Mouse (Mus musculus) MEL (cell line): ENCODE data around the gene Ppp2r5e. TPM values are rescaled to one million over a fixed set of nuclear protein-coding genes. Genes with fewer than 3 reads are reported as not detected.

Experiments
- DNase-seq: peaks from one replicate; pipeline ENCODE4 v3.0.0; 2011; ENCODE audit warnings: low read depth, low spot score
- H3K27ac ChIP-seq: 2 replicates; pipeline ENCODE4 v1.5.1; 2012; ENCODE audit warnings: low read depth, mild to moderate bottlenecking, control low read depth, low read length, moderate library complexity; ENCODE audit not compliant: control insufficient read depth
- H3K27me3 ChIP-seq, 2 experiments: fragments of 150-350 bp in 1 of 2; sonication (generic) in 1 of 2; 2 replicates each; pipeline ENCODE4 v1.6.1; 2012; ENCODE audit warnings: low read length in 2 of 2, mild to moderate bottlenecking in 2 of 2, improper control_type of control experiment in 1 of 2, moderate library complexity in 1 of 2; ENCODE audit not compliant: insufficient read depth in 2 of 2, control insufficient read depth in 1 of 2
- H3K36me3 ChIP-seq, 2 experiments: 2 replicates each; pipeline ENCODE4 v1.6.1; 2012 to 2014; ENCODE audit warnings: low read length in 2 of 2, improper control_type of control experiment in 1 of 2, inconsistent platforms in 1 of 2, mild to moderate bottlenecking in 1 of 2; ENCODE audit not compliant: insufficient read depth in 2 of 2, control insufficient read depth in 1 of 2
- H3K4me1 ChIP-seq, 2 experiments: fragments of 150-350 bp in 1 of 2; sonication (generic) in 1 of 2; 2 replicates each; pipeline ENCODE4 v1.6.1; 2012; ENCODE audit warnings: low read length in 2 of 2, improper control_type of control experiment in 1 of 2, mild to moderate bottlenecking in 1 of 2; ENCODE audit not compliant: insufficient read depth in 2 of 2, control insufficient read depth in 1 of 2
- H3K4me3 ChIP-seq, 2 experiments: fragments of 150-350 bp in 1 of 2; sonication (generic) in 1 of 2; 2 replicates each; pipeline ENCODE4 v1.5.1; 2012; ENCODE audit warnings: low read depth in 2 of 2, low read length in 2 of 2, mild to moderate bottlenecking in 2 of 2, moderate library complexity in 2 of 2, control low read depth in 1 of 2, improper control_type of control experiment in 1 of 2; ENCODE audit not compliant: control insufficient read depth in 1 of 2, insufficient read depth in 1 of 2
- H3K79me2 ChIP-seq: 2 replicates; pipeline ENCODE4 v1.6.1; 2012; ENCODE audit warnings: mild to moderate bottlenecking, low read length, moderate library complexity; ENCODE audit not compliant: control insufficient read depth, poor library complexity, insufficient read depth
- H3K9ac ChIP-seq: 2 replicates; pipeline ENCODE4 v1.6.1; 2012; ENCODE audit warnings: low read depth, mild to moderate bottlenecking, control low read depth, low read length, moderate library complexity; ENCODE audit not compliant: control insufficient read depth, poor library complexity, severe bottlenecking
- H3K9me3 ChIP-seq: fragments of 150-350 bp; sonication (generic); replicated peaks from 2 replicates; pipeline ENCODE4 v1.6.1; 2012; ENCODE audit warnings: mild to moderate bottlenecking, low read length, improper control_type of control experiment, moderate library complexity; ENCODE audit not compliant: insufficient read depth
- BHLHE40 ChIP-seq: IDR thresholded peaks from 2 replicates; pipeline ENCODE4 v1.6.1; 2012; ENCODE audit warnings: low read depth, mild to moderate bottlenecking, inconsistent platforms, low read length, improper control_type of control experiment, borderline replicate concordance
- CHD1 ChIP-seq: IDR thresholded peaks from 2 replicates; pipeline ENCODE4 v1.6.1; 2012; ENCODE audit warnings: low read depth, mild to moderate bottlenecking, inconsistent platforms, low read length, improper control_type of control experiment
- CTCF ChIP-seq, 3 experiments: IDR thresholded peaks in 2 of 3; conservative IDR thresholded peaks in 1 of 3; 2 replicates each; pipeline ENCODE4 v1.5.1; 2011 to 2012; ENCODE audit warnings: low read length in 3 of 3, low read depth in 2 of 3, mild to moderate bottlenecking in 2 of 3, improper control_type of control experiment in 1 of 3, inconsistent platforms in 1 of 3, mixed read lengths in 1 of 3, moderate library complexity in 1 of 3; ENCODE audit not compliant: control insufficient read depth in 1 of 3, insufficient read depth in 1 of 3, poor library complexity in 1 of 3, severe bottlenecking in 1 of 3
- ELF1 ChIP-seq: IDR thresholded peaks from 2 replicates; pipeline ENCODE4 v1.6.1; 2014; ENCODE audit warnings: low read depth, mild to moderate bottlenecking, inconsistent platforms, low read length, improper control_type of control experiment, moderate library complexity
- EP300 ChIP-seq, 2 experiments: IDR thresholded peaks; 2 replicates each; pipeline ENCODE4 v1.6.1; 2011; ENCODE audit warnings: improper control_type of control experiment in 2 of 2, low read length in 2 of 2, low read depth in 1 of 2, mild to moderate bottlenecking in 1 of 2
- GABPA ChIP-seq: IDR thresholded peaks from 2 replicates; pipeline ENCODE4 v1.6.1; 2012; ENCODE audit warnings: low read depth, mild to moderate bottlenecking, inconsistent platforms, low read length, improper control_type of control experiment, moderate library complexity
- GATA1 ChIP-seq: IDR thresholded peaks from 2 replicates; pipeline ENCODE4 v1.6.1; 2011; ENCODE audit warnings: low read depth, low read length, improper control_type of control experiment
- HCFC1 ChIP-seq: IDR thresholded peaks from 2 replicates; pipeline ENCODE4 v1.6.1; 2012; ENCODE audit warnings: low read depth, mild to moderate bottlenecking, inconsistent platforms, low read length, improper control_type of control experiment, moderate library complexity
- JUND ChIP-seq: IDR thresholded peaks from 2 replicates; pipeline ENCODE4 v1.6.1; 2011; ENCODE audit warnings: low read depth, mild to moderate bottlenecking, improper control_type of control experiment, low read length
- KAT2A ChIP-seq: conservative IDR thresholded peaks from 2 replicates; pipeline ENCODE4 v1.6.1; 2012; ENCODE audit warnings: low read depth, low read length, improper control_type of control experiment, inconsistent platforms
- MAX ChIP-seq: IDR thresholded peaks from 2 replicates; pipeline ENCODE4 v1.6.1; 2011; ENCODE audit warnings: low read length, improper control_type of control experiment
- MAZ ChIP-seq: IDR thresholded peaks from 2 replicates; pipeline ENCODE4 v1.6.1; 2012; ENCODE audit warnings: low read depth, mild to moderate bottlenecking, inconsistent platforms, low read length, improper control_type of control experiment
- MXI1 ChIP-seq: IDR thresholded peaks from 2 replicates; pipeline ENCODE4 v1.6.1; 2011; ENCODE audit warnings: mild to moderate bottlenecking, low read depth, low read length, improper control_type of control experiment
- MYC ChIP-seq: IDR thresholded peaks from 2 replicates; pipeline ENCODE4 v1.6.1; 2011; ENCODE audit warnings: low read depth, mild to moderate bottlenecking, low read length, improper control_type of control experiment, moderate library complexity
- POLR2A ChIP-seq, 2 experiments: IDR thresholded peaks; 2 replicates each; pipeline ENCODE4 v1.6.1; 2011 to 2012; ENCODE audit warnings: low read length in 2 of 2, mild to moderate bottlenecking in 2 of 2, control low read depth in 1 of 2, improper control_type of control experiment in 1 of 2, low read depth in 1 of 2, moderate library complexity in 1 of 2; ENCODE audit not compliant: control insufficient read depth in 1 of 2, insufficient read depth in 1 of 2, poor library complexity in 1 of 2
- POLR2AphosphoS5 ChIP-seq: IDR thresholded peaks from 2 replicates; pipeline ENCODE4 v1.6.1; 2012; ENCODE audit warnings: low read depth, borderline replicate concordance, mild to moderate bottlenecking, inconsistent platforms, low read length, moderate library complexity, mixed read lengths
- TAL1 ChIP-seq: IDR thresholded peaks from 2 replicates; pipeline ENCODE4 v1.6.1; 2012; ENCODE audit warnings: mild to moderate bottlenecking, inconsistent platforms, low read length, moderate library complexity, mixed read lengths
- TBP ChIP-seq: IDR thresholded peaks from 2 replicates; pipeline ENCODE4 v1.8.0; 2011; ENCODE audit warnings: low read depth, low read length, improper control_type of control experiment
- UBTF ChIP-seq: IDR thresholded peaks from 2 replicates; pipeline ENCODE4 v1.6.1; 2012; ENCODE audit warnings: low read depth, mild to moderate bottlenecking, inconsistent platforms, low read length, improper control_type of control experiment, moderate library complexity, borderline replicate concordance; ENCODE audit not compliant: insufficient read depth
- USF2 ChIP-seq, 2 experiments: IDR thresholded peaks; 2 replicates each; pipeline ENCODE4 v1.6.1; 2011 to 2012; ENCODE audit warnings: improper control_type of control experiment in 2 of 2, low read length in 2 of 2, borderline replicate concordance in 1 of 2, inconsistent platforms in 1 of 2, low read depth in 1 of 2, mild to moderate bottlenecking in 1 of 2; ENCODE audit not compliant: insufficient read depth in 1 of 2
- ZC3H11A ChIP-seq: IDR thresholded peaks from 2 replicates; pipeline ENCODE4 v1.6.1; 2012; ENCODE audit warnings: low read depth, mild to moderate bottlenecking, inconsistent platforms, low read length, improper control_type of control experiment
- polyA plus RNA-seq, 2 experiments: library from polyadenylated mRNA; stranded (reverse) in 1 of 2; unstranded in 1 of 2; fragments of >175 nt in 1 of 2; fragments of >200 nt in 1 of 2; gene quantifications; 2 replicates each; pipeline versions ENCODE4 v1.2.1 to v1.2.4; 2012; ENCODE audit warnings: low replicate concordance in 2 of 2, low read depth in 1 of 2; ENCODE audit not compliant: insufficient read length in 2 of 2, insufficient read depth in 1 of 2, missing spikeins in 1 of 2
- total RNA-seq: library from RNA; depleted of rRNA; stranded (reverse); fragments of 300-350 nt; gene quantifications from 2 replicates; pipeline ENCODE4 v1.2.3, GENCODE M21; 2012

Gene Ppp2r5e
- total and polyA plus RNA-seq, 3 experiments = 9.0 to 200 (median 21.3) TPM

GRCm38 (mm10) chr12:75615556-75615955 lies 19.5 kb upstream of the Ppp2r5e start:
- DNase-seq = no peak
- Histone ChIP-seq H3K27ac (no peak overlapping the region), H3K9me3 (no peaks in the 10 kb centered on the region), H3K27me3 (no peaks in the 10 kb centered on the region; a peak in 1 of 4 replicates), H3K4me3 (no peak overlapping the region), H3K9ac (no peak overlapping the region), H3K79me2 (no peaks in the 10 kb centered on the region), H3K4me1 (no peaks in the 10 kb centered on the region), H3K36me3 (no peaks in the 10 kb centered on the region)
- TF ChIP-seq POLR2A (IDR thresholded peaks at IDR 0.05; ENCODE audit: control insufficient read depth in 1 of 2, insufficient read depth in 1 of 2, low read depth in 1 of 2, low read length in 2 of 2, poor library complexity in 1 of 2) (no peak), MYC (no peak), MAX (no peak), POLR2AphosphoS5 (no peak), BHLHE40 (no peak), CHD1 (no peak), JUND (no peak), CTCF (IDR thresholded peaks at IDR 0.05 in 2 of 3, conservative IDR thresholded peaks at IDR 0.05 in 1 of 3; ENCODE audit: control insufficient read depth in 1 of 3, insufficient read depth in 1 of 3, low read depth in 2 of 3, low read length in 3 of 3, poor library complexity in 1 of 3, severe bottlenecking in 1 of 3) (no peak), UBTF (no peak), TAL1 (no peak), KAT2A (no peak), MAZ (no peak), ZC3H11A (no peak), USF2 (IDR thresholded peaks at IDR 0.05; ENCODE audit: borderline replicate concordance in 1 of 2, insufficient read depth in 1 of 2, low read depth in 1 of 2, low read length in 2 of 2) (no peak), HCFC1 (no peak), MXI1 (no peak), TBP (no peak), GATA1 (no peak), ELF1 (no peak)

- Histone ChIP-seq H3K4me3 (no peak overlapping the region), H3K9me3 (no peaks in the 10 kb centered on the region), H3K36me3 (no peaks in the 10 kb centered on the region), H3K9ac (no peak overlapping the region), H3K79me2 (no peaks in the 10 kb centered on the region), H3K27me3 (no peaks in the 10 kb centered on the region; a peak in 1 of 4 replicates), H3K27ac (no peak overlapping the region), H3K4me1 (no peaks in the 10 kb centered on the region)
- no peak for DNase-seq
- TF ChIP-seq EP300 (IDR thresholded peaks at IDR 0.05; ENCODE audit: low read depth in 1 of 2, low read length in 2 of 2) = no peak
- no peak for TF ChIP-seq GABPA
- TF ChIP-seq ZC3H11A = no peak
- no peak for TF ChIP-seq CTCF (IDR thresholded peaks at IDR 0.05 in 2 of 3, conservative IDR thresholded peaks at IDR 0.05 in 1 of 3; ENCODE audit: control insufficient read depth in 1 of 3, insufficient read depth in 1 of 3, low read depth in 2 of 3, low read length in 3 of 3, poor library complexity in 1 of 3, severe bottlenecking in 1 of 3)
- no peak for TF ChIP-seq HCFC1
Observed at GRCm38 (mm10) chr12:75612711-75613110, 16.7 kb upstream of the Ppp2r5e start.
